Mouse (Mus musculus) kidney, adult 2 months (tissue): ENCODE measurements around the gene Dctn1.

ENCODE experiments used
- CTCF ChIP-seq: fragments of 200-500 bp; conservative IDR thresholded peaks from 2 replicates; pipeline ENCODE4 v1.5.1; 2011; ENCODE audit warnings: low read depth, mild to moderate bottlenecking, control low read depth, low read length, moderate library complexity, mixed read lengths; ENCODE audit not compliant: insufficient read depth, insufficient read length
- POLR2A ChIP-seq: fragments of 200-500 bp; IDR thresholded peaks from one replicate; pipeline ENCODE4 v1.6.1; 2011; ENCODE audit warnings: low read depth, low read length, control low read depth

- no peak for TF ChIP-seq CTCF
- TF ChIP-seq POLR2A, result no peak
These were observed 20.5 kb downstream of the Dctn1 start for GRCm38 (mm10) chr6:83185895-83186861.
